Mouse (Mus musculus) embryonic fibroblast, embryonic 13.5 days (primary cell): ENCODE results near the gene Rps19bp1.

Experiments used
- CTCF ChIP-seq: IDR thresholded peaks from 2 replicates; pipeline ENCODE4 v1.5.1; 2011; ENCODE audit warnings: mild to moderate bottlenecking, control low read depth, low read length, moderate library complexity, borderline replicate concordance; ENCODE audit not compliant: insufficient read depth
- POLR2A ChIP-seq: IDR thresholded peaks from 2 replicates; pipeline ENCODE4 v1.6.1; 2011; ENCODE audit warnings: low read depth, mild to moderate bottlenecking, control low read depth, low read length, moderate library complexity

- no peak for TF ChIP-seq CTCF
- TF ChIP-seq POLR2A, result peak; percentile 100
Measured at GRCm38 (mm10) chr15:80254847-80255645, 9.1 kb downstream of the Rps19bp1 start, which contains the start of gene Atf4.
